Mouse (Mus musculus): ENCODE measurements at regions not wholly inside any gene's neighbourhood (a gene's known extent, or its start where the extent isn't known, plus 50 kb on each side); places are given as distances from the start of the nearest gene placed in this dataset.
A peak's percentile ranks its signal among the peaks of the same experiment; 100 is the strongest.

DNA sequence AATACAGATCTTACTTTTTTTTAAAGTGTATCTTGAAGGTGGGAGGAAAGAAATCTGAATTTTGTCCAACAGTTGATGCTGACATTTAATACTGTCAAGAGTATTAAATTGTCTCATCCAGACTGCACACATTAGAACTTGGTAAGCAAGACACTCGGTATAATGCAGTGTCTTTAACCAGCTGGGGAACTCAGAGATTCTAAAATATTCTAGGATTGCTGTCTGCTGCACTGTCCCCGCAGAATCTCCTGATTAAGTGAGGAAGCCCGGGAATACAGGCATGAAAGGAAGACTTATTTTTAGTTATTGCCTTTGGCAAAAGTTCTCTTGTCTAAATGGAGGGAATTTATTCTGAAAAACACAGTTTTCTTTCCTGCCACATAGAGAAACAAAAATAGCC is 212.9 kb upstream of the Atp2b1 start:
- H3K9ac ChIP-seq (ENCODE audit: low read depth, low read length), result no peak overlapping the region
- H3K4me3 ChIP-seq (ENCODE audit: low read depth, low read length), result no peak overlapping the region
- 26% methylated on average over 3 of the region's 3 CpGs for WGBS
- no peak overlapping the region for H3K27ac ChIP-seq (replicated peaks; ENCODE audit: low read depth, low read length)
- H3K27me3 ChIP-seq (replicated peaks; ENCODE audit: control insufficient read depth, insufficient read depth, low read length), result no peaks in the 10 kb centered on the region
- no peaks in the 10 kb centered on the region for H3K9me3 ChIP-seq (ENCODE audit: control insufficient read depth, low read length)
- ATAC-seq (ENCODE audit: low read depth), result no peak
- H3K4me1 ChIP-seq (ENCODE audit: control insufficient read depth, insufficient read depth, low read length), result 0 out of 2 replicates have a peak, but pooled peaks cover 12% of the 10 kb centered on the region
- peak; percentile 35 for DNase-seq (ENCODE audit: low spot score)
- no peak overlapping the region for H3K4me2 ChIP-seq (ENCODE audit: low read depth, low read length)
- H3K36me3 ChIP-seq (ENCODE audit: control insufficient read depth, insufficient read depth, low read length), result no peaks in the 10 kb centered on the region

DNA sequence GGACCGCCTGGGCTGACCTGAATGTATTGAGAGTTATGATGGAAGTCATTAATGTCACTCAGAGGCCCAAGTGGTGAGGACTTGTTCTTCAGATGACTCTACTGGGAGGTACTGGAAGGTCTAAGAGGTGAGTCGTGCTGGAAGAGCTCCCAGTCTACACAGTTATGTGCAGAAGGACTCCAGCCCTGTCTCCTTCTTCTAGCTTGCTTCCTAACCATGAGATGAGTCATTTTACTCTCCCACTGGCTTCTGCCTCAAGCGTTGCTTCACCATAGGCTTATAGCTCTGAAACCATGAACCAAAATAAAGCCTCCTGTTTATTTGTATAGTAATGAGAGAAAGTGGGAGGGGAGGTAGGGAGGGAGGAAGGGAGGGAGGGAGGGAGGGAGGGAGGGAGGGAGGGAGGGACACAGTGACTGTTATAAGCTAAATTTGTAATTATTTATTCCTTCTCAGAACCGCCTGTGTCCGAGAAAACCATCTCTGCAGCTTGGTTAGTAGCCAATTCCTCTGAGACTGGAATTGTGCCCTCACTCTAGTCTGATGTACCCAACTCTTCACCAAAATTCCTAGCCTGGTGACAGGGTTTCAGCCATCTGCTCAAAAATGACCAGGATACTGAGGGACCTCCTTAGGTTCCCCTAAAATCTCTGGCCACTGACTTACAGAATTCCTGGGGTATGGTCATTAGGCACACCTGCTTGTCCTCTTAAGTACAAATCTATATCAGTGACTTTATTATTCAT is 211.6 kb upstream of the Atp2b1 start:
- H3K27me3 ChIP-seq (replicated peaks; ENCODE audit: control insufficient read depth, insufficient read depth, low read length), result no peaks in the 10 kb centered on the region
- H3K27ac ChIP-seq (replicated peaks; ENCODE audit: low read depth, low read length), result no peak overlapping the region
- 80% methylated on average over 5 of the region's 5 CpGs for WGBS
- 0 out of 2 replicates have a peak, but pooled peaks cover 12% of the 10 kb centered on the region for H3K4me1 ChIP-seq (ENCODE audit: control insufficient read depth, insufficient read depth, low read length)
- no peaks in the 10 kb centered on the region for H3K9me3 ChIP-seq (ENCODE audit: control insufficient read depth, low read length)
- no peak overlapping the region for H3K4me3 ChIP-seq (ENCODE audit: low read depth, low read length)
- no peak for DNase-seq (ENCODE audit: low spot score)
- H3K36me3 ChIP-seq (ENCODE audit: control insufficient read depth, insufficient read depth, low read length), result no peaks in the 10 kb centered on the region
- no peak overlapping the region for H3K4me2 ChIP-seq (ENCODE audit: low read depth, low read length)
- ATAC-seq (ENCODE audit: low read depth), result no peak
- H3K9ac ChIP-seq (ENCODE audit: low read depth, low read length), result no peak overlapping the region

DNA sequence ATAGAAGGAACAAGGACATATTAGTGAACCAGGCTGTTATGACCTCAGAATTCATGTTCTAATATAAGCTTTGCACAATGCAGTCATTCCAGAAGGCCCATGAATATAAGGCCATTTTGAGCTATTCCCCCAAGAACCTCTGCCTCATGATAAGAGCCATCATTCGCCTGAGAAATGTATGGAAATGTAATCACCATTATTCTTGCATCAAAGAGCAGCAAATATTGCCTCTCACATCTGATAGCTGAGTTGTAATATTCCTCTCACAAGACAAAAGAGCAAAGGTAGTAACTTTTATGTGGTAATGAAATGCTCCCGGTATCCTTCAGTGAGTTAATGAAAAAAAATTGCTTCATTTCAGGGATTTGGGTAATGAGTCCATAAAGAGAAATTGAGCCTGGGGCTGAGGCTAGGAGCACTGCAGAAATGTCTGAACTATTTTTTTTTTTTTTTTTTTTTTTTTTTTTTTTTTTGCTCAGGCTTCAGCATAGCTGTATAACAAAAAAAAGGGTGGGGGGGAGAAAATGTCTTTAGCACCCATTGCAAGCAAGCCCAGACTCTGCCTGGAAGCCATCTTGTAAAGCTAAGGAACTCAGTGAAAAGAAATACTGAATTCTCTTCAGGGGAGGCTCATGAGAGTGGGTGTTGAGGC is 210.4 kb upstream of the Atp2b1 start:
- H3K9me3 ChIP-seq (ENCODE audit: control insufficient read depth, low read length), result no peaks in the 10 kb centered on the region
- no peak overlapping the region for H3K27ac ChIP-seq (replicated peaks; ENCODE audit: low read depth, low read length)
- H3K36me3 ChIP-seq (ENCODE audit: control insufficient read depth, insufficient read depth, low read length), result no peaks in the 10 kb centered on the region
- DNase-seq (ENCODE audit: low spot score) (no peak), ATAC-seq (ENCODE audit: low read depth) (no peak)
- H3K4me1 ChIP-seq (ENCODE audit: control insufficient read depth, insufficient read depth, low read length), result 0 out of 2 replicates have a peak, but pooled peaks cover 12% of the 10 kb centered on the region
- no peaks in the 10 kb centered on the region for H3K27me3 ChIP-seq (replicated peaks; ENCODE audit: control insufficient read depth, insufficient read depth, low read length)
- H3K4me2 ChIP-seq (ENCODE audit: low read depth, low read length), result no peak overlapping the region
- H3K9ac ChIP-seq (ENCODE audit: low read depth, low read length), result no peak overlapping the region
- no peak overlapping the region for H3K4me3 ChIP-seq (ENCODE audit: low read depth, low read length)
- WGBS, result 78% methylated on average over 2 of the region's 2 CpGs

DNA sequence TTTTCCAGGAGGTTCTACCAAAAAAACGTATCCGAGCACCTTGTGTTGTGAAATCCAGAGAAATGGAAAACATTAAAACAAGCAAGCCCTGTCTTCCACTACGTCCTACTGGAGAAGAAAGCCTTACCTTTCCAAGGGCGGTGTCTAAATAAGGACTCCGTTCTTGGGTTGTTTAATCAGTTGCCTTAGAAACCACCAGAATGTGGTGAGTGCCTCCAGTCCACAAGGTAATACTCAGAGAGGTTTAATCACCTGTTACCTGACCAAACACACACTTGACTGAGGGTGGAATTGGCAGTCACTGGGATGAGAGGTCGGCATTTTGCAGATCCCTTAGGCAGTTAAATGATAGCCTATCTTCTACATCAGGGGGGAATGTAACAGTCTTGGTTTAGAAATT is 209.6 kb upstream of the Atp2b1 start:
- H3K9ac ChIP-seq (ENCODE audit: low read depth, low read length), result no peak overlapping the region
- H3K27ac ChIP-seq (replicated peaks; ENCODE audit: low read depth, low read length), result no peak overlapping the region
- no peak for ATAC-seq (ENCODE audit: low read depth)
- no peak overlapping the region for H3K4me2 ChIP-seq (ENCODE audit: low read depth, low read length)
- no peaks in the 10 kb centered on the region for H3K27me3 ChIP-seq (replicated peaks; ENCODE audit: control insufficient read depth, insufficient read depth, low read length)
- 0 out of 2 replicates have a peak, but pooled peaks cover 12% of the 10 kb centered on the region for H3K4me1 ChIP-seq (ENCODE audit: control insufficient read depth, insufficient read depth, low read length)
- DNase-seq (ENCODE audit: low spot score), result peak; percentile 43
- H3K4me3 ChIP-seq (ENCODE audit: low read depth, low read length), result no peak overlapping the region
- 72% methylated on average over 6 of the region's 6 CpGs for WGBS
- H3K36me3 ChIP-seq (ENCODE audit: control insufficient read depth, insufficient read depth, low read length), result no peaks in the 10 kb centered on the region
- H3K9me3 ChIP-seq (ENCODE audit: control insufficient read depth, low read length), result no peaks in the 10 kb centered on the region

DNA sequence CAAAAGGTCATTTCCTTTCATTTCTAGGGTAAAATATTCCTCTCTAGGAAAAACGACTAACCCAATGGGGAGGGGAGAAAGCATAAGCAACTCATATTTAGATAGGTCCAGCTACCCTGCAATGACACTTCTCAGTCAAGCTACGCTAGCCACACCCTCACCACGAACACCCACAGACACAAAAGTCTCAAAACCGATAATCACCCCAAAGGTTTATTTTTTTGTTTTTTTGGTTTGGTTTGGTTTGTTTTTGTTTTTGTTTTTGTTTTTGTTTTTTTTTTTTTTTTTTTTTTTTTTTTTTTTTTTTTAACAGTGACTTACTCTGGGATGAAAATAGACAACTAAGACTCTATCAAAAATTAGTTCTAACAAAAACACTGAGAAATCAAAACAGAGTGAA is 196.3 kb upstream of the Atp2b1 start:
- Histone ChIP-seq H3K27ac (replicated peaks; ENCODE audit: low read depth, low read length) (no peak overlapping the region), H3K9me3 (ENCODE audit: control insufficient read depth, low read length) (no peaks in the 10 kb centered on the region), H3K36me3 (ENCODE audit: control insufficient read depth, insufficient read depth, low read length) (no peaks in the 10 kb centered on the region), H3K4me1 (ENCODE audit: control insufficient read depth, insufficient read depth, low read length) (no peaks in the 10 kb centered on the region), H3K27me3 (replicated peaks; ENCODE audit: control insufficient read depth, insufficient read depth, low read length) (no peaks in the 10 kb centered on the region), H3K9ac (ENCODE audit: low read depth, low read length) (no peak overlapping the region), H3K4me2 (ENCODE audit: low read depth, low read length) (no peak overlapping the region), H3K4me3 (ENCODE audit: low read depth, low read length) (no peak overlapping the region)
- ATAC-seq (ENCODE audit: low read depth) (no peak), DNase-seq (ENCODE audit: low spot score) (no peak)
- WGBS, result 80% methylated on average over 4 of the region's 4 CpGs

DNA sequence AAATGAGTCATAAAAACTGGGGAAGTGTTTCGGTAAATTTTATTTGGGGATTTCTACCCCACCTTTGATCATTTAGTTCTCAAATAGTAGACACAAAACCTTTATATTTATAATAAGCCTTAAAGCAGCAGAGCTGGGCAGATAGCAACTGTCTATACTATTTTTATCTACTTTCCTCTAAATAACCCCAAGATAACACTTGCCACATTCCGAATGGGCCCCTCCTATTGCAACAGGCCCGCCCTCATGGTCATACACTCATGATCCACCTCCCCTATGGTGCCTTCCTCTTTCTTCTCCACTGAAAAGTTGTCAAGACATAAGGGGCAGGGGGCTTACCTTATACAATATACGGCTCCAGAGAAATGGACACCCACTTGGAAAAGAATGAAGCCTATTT is 195.5 kb upstream of the Atp2b1 start:
- no peaks in the 10 kb centered on the region for H3K4me1 ChIP-seq (ENCODE audit: control insufficient read depth, insufficient read depth, low read length)
- 85% methylated on average over 4 of the region's 4 CpGs for WGBS
- no peaks in the 10 kb centered on the region for H3K27me3 ChIP-seq (replicated peaks; ENCODE audit: control insufficient read depth, insufficient read depth, low read length)
- no peak overlapping the region for H3K27ac ChIP-seq (replicated peaks; ENCODE audit: low read depth, low read length)
- no peaks in the 10 kb centered on the region for H3K9me3 ChIP-seq (ENCODE audit: control insufficient read depth, low read length)
- DNase-seq (ENCODE audit: low spot score) (no peak), ATAC-seq (ENCODE audit: low read depth) (no peak)
- H3K36me3 ChIP-seq (ENCODE audit: control insufficient read depth, insufficient read depth, low read length), result no peaks in the 10 kb centered on the region
- H3K4me3 ChIP-seq (ENCODE audit: low read depth, low read length), result no peak overlapping the region
- no peak overlapping the region for H3K4me2 ChIP-seq (ENCODE audit: low read depth, low read length)
- H3K9ac ChIP-seq (ENCODE audit: low read depth, low read length), result no peak overlapping the region

DNA sequence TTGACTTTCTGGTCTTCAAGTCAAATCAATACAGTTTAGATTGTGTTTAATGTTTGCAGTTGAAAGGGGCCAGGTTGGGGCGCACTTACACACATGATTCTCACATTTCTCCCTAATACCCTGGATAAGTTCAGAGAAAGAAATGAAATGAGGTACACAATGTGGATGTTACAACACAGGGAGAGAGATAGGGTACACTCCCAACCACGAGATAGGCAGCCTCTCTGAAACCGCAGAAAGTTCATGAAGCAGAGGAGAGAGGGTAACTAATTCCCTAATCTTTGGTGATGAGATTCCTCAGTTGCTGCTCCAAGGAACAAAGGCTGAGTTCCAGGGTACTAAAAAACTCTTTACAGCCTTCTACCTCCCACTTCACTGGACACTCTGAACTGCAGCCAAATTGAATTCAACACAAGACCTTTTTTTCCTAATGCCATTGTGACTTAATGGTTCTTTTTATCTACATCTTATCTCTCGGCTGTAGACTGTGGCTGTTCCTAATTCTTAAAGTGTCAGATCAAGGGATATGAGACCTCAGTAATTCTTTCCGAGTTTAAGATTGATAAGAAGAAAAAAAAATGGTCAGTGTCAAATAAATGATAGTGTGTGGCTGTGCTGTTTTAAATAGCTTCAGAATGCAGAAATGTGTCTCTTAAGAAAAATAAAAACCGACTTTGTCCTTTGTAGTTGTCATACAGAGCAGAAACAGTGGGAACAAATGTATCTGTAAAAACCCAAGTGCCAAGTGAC is 193.8 kb upstream of the Atp2b1 start:
- ATAC-seq (ENCODE audit: low read depth) (no peak), DNase-seq (ENCODE audit: low spot score) (no peak)
- H3K4me3 ChIP-seq (ENCODE audit: low read depth, low read length), result no peak overlapping the region
- 68% methylated on average over 6 of the region's 6 CpGs for WGBS
- no peak overlapping the region for H3K9ac ChIP-seq (ENCODE audit: low read depth, low read length)
- H3K4me2 ChIP-seq (ENCODE audit: low read depth, low read length), result no peak overlapping the region
- H3K27ac ChIP-seq (replicated peaks; ENCODE audit: low read depth, low read length), result no peak overlapping the region
- H3K27me3 ChIP-seq (replicated peaks; ENCODE audit: control insufficient read depth, insufficient read depth, low read length), result no peaks in the 10 kb centered on the region
- H3K36me3 ChIP-seq (ENCODE audit: control insufficient read depth, insufficient read depth, low read length), result no peaks in the 10 kb centered on the region
- H3K4me1 ChIP-seq (ENCODE audit: control insufficient read depth, insufficient read depth, low read length), result no peaks in the 10 kb centered on the region
- H3K9me3 ChIP-seq (ENCODE audit: control insufficient read depth, low read length), result no peaks in the 10 kb centered on the region

DNA sequence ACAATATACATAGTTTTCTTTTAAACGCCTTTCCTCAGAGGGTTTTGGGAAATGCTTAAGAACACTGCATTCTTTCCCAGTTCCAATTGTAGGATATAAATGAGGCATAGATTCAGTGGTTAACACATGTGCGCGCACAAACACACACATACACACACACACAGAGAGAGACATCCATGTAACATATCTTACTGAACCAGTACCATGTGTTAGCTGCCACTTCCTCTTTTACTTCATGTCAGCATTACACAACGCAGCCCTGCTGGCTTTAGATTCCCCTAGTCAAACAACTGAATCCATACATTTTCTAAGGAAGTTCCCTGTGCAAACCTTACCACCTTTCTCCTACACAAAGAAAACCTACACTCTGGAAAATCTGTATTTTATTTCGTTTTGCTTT is 189.1 kb upstream of the Atp2b1 start:
- ATAC-seq (ENCODE audit: low read depth), result no peak
- H3K4me3 ChIP-seq (ENCODE audit: low read depth, low read length), result no peak overlapping the region
- H3K4me2 ChIP-seq (ENCODE audit: low read depth, low read length), result no peak overlapping the region
- H3K9ac ChIP-seq (ENCODE audit: low read depth, low read length), result no peak overlapping the region
- no peaks in the 10 kb centered on the region for H3K4me1 ChIP-seq (ENCODE audit: control insufficient read depth, insufficient read depth, low read length)
- DNase-seq (ENCODE audit: low spot score), result no peak
- no peaks in the 10 kb centered on the region for H3K27me3 ChIP-seq (replicated peaks; ENCODE audit: control insufficient read depth, insufficient read depth, low read length)
- H3K9me3 ChIP-seq (ENCODE audit: control insufficient read depth, low read length), result no peaks in the 10 kb centered on the region
- H3K36me3 ChIP-seq (ENCODE audit: control insufficient read depth, insufficient read depth, low read length), result no peaks in the 10 kb centered on the region
- 85% methylated on average over 5 of the region's 5 CpGs for WGBS
- no peak overlapping the region for H3K27ac ChIP-seq (replicated peaks; ENCODE audit: low read depth, low read length)
